ENCODE assay signal across 9 mouse cellular contexts in the genomic region with DNA sequence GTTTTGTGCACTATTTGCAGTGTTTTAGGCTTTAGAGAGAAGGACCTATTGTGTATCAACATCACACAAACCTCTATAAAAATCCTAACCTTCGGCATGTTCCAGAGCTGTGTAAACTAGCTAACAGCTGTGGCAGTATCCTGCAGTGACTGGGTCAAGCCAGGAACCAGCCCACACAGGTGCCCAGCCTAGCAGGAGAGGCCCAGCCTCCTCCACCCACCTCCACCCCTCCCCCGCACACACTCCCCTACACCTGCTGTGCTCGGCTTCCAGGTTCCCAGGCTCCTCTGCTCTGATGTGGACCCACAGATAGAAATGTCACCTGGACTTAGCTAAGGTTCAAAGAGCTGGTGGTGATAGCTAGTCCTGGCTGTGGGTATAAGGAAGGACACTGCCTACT.
A peak's percentile ranks its signal among the peaks of the same experiment; 100 is the strongest.
DNase-seq lines count a peak whose midpoint lies in the region; ATAC-seq lines count a peak whose summit lies in the region.
"Had no signal": no experiment of that assay in that cellular context is flagged by ENCODE, and none has a peak within 500 bp of the region (broad histone marks: within the 10 kb centered on the region; RNA-seq: fewer than 3 reads in every experiment).

No protein-coding gene starts in this region.

- H3K27me3 ChIP-seq in kidney, embryonic 15.5 days: no peaks in the 10 kb centered on the region
- H3K27me3 ChIP-seq in liver, embryonic 15.5 days: peaks cover 34% of the 10 kb centered on the region
- no peaks in the 10 kb centered on the region for H3K27me3 ChIP-seq in neural tube, embryonic 15.5 days (replicated peaks)
- H3K27me3 ChIP-seq: embryonic facial prominence, embryonic 13.5 days had no signal

- peak; percentile 92 for ATAC-seq in kidney, embryonic 15.5 days (replicated peaks; ENCODE audit: low FRiP score)
- peak; percentile 66 for ATAC-seq in liver, embryonic 15.5 days (ENCODE audit: insufficient read depth)
- no peak for ATAC-seq in neural tube, embryonic 15.5 days (ENCODE audit: low FRiP score)

- WGBS in kidney, embryonic 15.5 days: 38% methylated on average over 3 of the region's 3 CpGs
- WGBS in liver, embryonic 15.5 days (ENCODE audit: insufficient replicate concordance): 65% methylated on average over 3 of the region's 3 CpGs
- WGBS in neural tube, embryonic 15.5 days: 50% methylated on average over 3 of the region's 3 CpGs

- H3K4me1 ChIP-seq in kidney, embryonic 15.5 days: peaks cover 54% of the 10 kb centered on the region
- H3K4me1 ChIP-seq in liver, embryonic 15.5 days (replicated peaks): peaks cover 37% of the 10 kb centered on the region
- no peaks in the 10 kb centered on the region for H3K4me1 ChIP-seq in neural tube, embryonic 15.5 days

- no peaks in the 10 kb centered on the region for H3K9me3 ChIP-seq in kidney, embryonic 15.5 days (replicated peaks)
- no peaks in the 10 kb centered on the region for H3K9me3 ChIP-seq in liver, embryonic 15.5 days (replicated peaks)
- no peaks in the 10 kb centered on the region for H3K9me3 ChIP-seq in neural tube, embryonic 15.5 days (replicated peaks)
- H3K9me3 ChIP-seq: embryonic facial prominence, embryonic 13.5 days had no signal

- no peak overlapping the region for H3K4me3 ChIP-seq in kidney, embryonic 15.5 days (replicated peaks)
- no peak overlapping the region for H3K4me3 ChIP-seq in liver, embryonic 15.5 days (replicated peaks)
- H3K4me3 ChIP-seq in neural tube, embryonic 15.5 days (replicated peaks): no peak overlapping the region
- H3K4me3 ChIP-seq: embryonic facial prominence, embryonic 13.5 days; layer of hippocampus, adult 2 months had no signal

- DNase-seq in testis, postnatal 14 days (ENCODE audit: low spot score): peak; percentile 16
- DNase-seq in testis, postnatal 10 days (ENCODE audit: low spot score): no peak
- DNase-seq in yolk sac, embryonic 10.5 days (ENCODE audit: low spot score): peak; percentile 44
- DNase-seq in adrenal gland, postnatal 36 days: no peak

- H3K4me2 ChIP-seq in kidney, embryonic 15.5 days: 0 out of 2 replicates have a peak overlapping the region, but pooled peaks have one; percentile 17
- no peak overlapping the region for H3K4me2 ChIP-seq in liver, embryonic 15.5 days
- no peak overlapping the region for H3K4me2 ChIP-seq in neural tube, embryonic 15.5 days
- H3K4me2 ChIP-seq: embryonic facial prominence, embryonic 13.5 days had no signal

- peak overlapping the region; percentile 91 for H3K27ac ChIP-seq in kidney, embryonic 15.5 days
- H3K27ac ChIP-seq in liver, embryonic 15.5 days (replicated peaks): 0 out of 2 replicates have a peak overlapping the region, but pooled peaks have one; percentile 14
- H3K27ac ChIP-seq in neural tube, embryonic 15.5 days (replicated peaks): no peak overlapping the region
- H3K27ac ChIP-seq: embryonic facial prominence, embryonic 13.5 days; layer of hippocampus, adult 2 months had no signal

- no peaks in the 10 kb centered on the region for H3K36me3 ChIP-seq in kidney, embryonic 15.5 days
- no peaks in the 10 kb centered on the region for H3K36me3 ChIP-seq in liver, embryonic 15.5 days (replicated peaks)
- no peaks in the 10 kb centered on the region for H3K36me3 ChIP-seq in neural tube, embryonic 15.5 days
- H3K36me3 ChIP-seq: embryonic facial prominence, embryonic 13.5 days had no signal

- no peak overlapping the region for H3K9ac ChIP-seq in kidney, embryonic 15.5 days
- no peak overlapping the region for H3K9ac ChIP-seq in liver, embryonic 15.5 days
- no peak overlapping the region for H3K9ac ChIP-seq in neural tube, embryonic 15.5 days (replicated peaks)
- H3K9ac ChIP-seq: embryonic facial prominence, embryonic 13.5 days had no signal

Comparison
In these comparisons a context has a peak if more than half of its experiments do, and no peak if none do; other contexts are left out.
1. DNase-seq: peak in testis, postnatal 14 days (single experiment) and yolk sac, embryonic 10.5 days (single experiment); none in testis, postnatal 10 days (single experiment) and adrenal gland, postnatal 36 days (0 of 2).